In the genomic region with DNA sequence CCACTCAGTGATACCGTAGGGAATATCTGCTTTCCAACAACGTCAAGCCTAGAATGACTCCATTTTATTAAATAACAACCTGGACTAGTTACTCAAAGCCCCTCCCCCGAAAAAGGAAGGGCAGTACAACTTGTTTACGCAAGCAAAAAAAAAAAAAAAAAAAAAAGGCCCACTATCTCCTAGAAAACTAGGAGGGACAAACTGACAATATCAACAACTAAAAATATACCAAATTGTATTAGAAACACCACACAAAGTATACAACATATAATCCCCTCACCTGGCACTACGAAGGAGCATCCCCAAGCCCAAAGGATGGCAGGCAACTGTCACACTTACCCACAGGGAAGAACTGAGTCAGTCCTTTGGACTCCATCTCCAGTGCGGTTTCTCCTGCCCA, we compare ENCODE assay signal across 9 mouse cellular contexts. TPM values are rescaled to one million over a fixed set of nuclear protein-coding genes. Genes with fewer than 3 reads are reported as not detected.
A peak's percentile ranks its signal among the peaks of the same experiment; 100 is the strongest.
DNase-seq lines count a peak whose midpoint lies in the region; ATAC-seq and TF ChIP-seq lines count a peak whose summit lies in the region.
"Had no signal": no experiment of that assay in that cellular context is flagged by ENCODE, and none has a peak within 500 bp of the region (broad histone marks: within the 10 kb centered on the region; RNA-seq: fewer than 3 reads in every experiment).

No protein-coding gene starts in this region.

- H3K27ac ChIP-seq in heart, embryonic 16.5 days (ENCODE audit: low read length), result no peak overlapping the region
- H3K27ac ChIP-seq in ES-E14 (ENCODE audit: insufficient read depth, low read depth, low read length, poor library complexity, severe bottlenecking), result no peak overlapping the region
- H3K27ac ChIP-seq in forebrain, postnatal 0 days (ENCODE audit: low read depth, low read length), result no peak overlapping the region
- no peak overlapping the region for H3K27ac ChIP-seq in midbrain, embryonic 10.5 days (replicated peaks)

- peak overlapping the region; percentile 90 for H3K4me3 ChIP-seq in heart, embryonic 16.5 days (ENCODE audit: low read length)
- peak overlapping the region; percentile 78 to 91 for H3K4me3 ChIP-seq in ES-E14 (ENCODE audit: insufficient read depth in 1 of 2, low read depth in 1 of 2, low read length in 2 of 2, poor library complexity in 1 of 2, severe bottlenecking in 1 of 2)
- peak overlapping the region; percentile 78 for H3K4me3 ChIP-seq in forebrain, postnatal 0 days (ENCODE audit: low read depth, low read length)
- peak overlapping the region; percentile 97 for H3K4me3 ChIP-seq in midbrain, embryonic 10.5 days

- H3K4me1 ChIP-seq in heart, embryonic 16.5 days (ENCODE audit: control insufficient read depth, insufficient read depth, low read length), result peaks cover 19% of the 10 kb centered on the region
- H3K4me1 ChIP-seq in ES-E14 (ENCODE audit: control insufficient read depth in 2 of 2, insufficient read depth in 2 of 2, low read length in 2 of 2, poor library complexity in 1 of 2), result peaks cover 0 to 3% of the 10 kb centered on the region in 2 experiments; a peak in 3 of 4 replicates
- H3K4me1 ChIP-seq in forebrain, postnatal 0 days (ENCODE audit: insufficient read depth), result peaks cover 20% of the 10 kb centered on the region
- H3K4me1 ChIP-seq in midbrain, embryonic 10.5 days, result peaks cover 22% of the 10 kb centered on the region

- intact Hi-C loops in heart, postnatal 10 days (cut with DNase I), result loop anchor here (5.0 kb wide), 2 partner anchors 45 to 165 kb away; a partner anchor contains a TSS

- H3K9me3 ChIP-seq in heart, embryonic 16.5 days (replicated peaks; ENCODE audit: control insufficient read depth, low read length), result 0 out of 2 replicates have a peak, but pooled peaks cover 2% of the 10 kb centered on the region
- no peaks in the 10 kb centered on the region for H3K9me3 ChIP-seq in ES-E14 (ENCODE audit: control insufficient read depth, insufficient read depth, low read depth, low read length)
- H3K9me3 ChIP-seq in forebrain, postnatal 0 days (ENCODE audit: low read length), result no peaks in the 10 kb centered on the region
- H3K9me3 ChIP-seq in midbrain, embryonic 10.5 days (replicated peaks), result peaks cover 13% of the 10 kb centered on the region; the same call in 1 of the 2 replicates

- H3K9ac ChIP-seq in heart, embryonic 16.5 days (ENCODE audit: low read length), result peak overlapping the region; percentile 97
- H3K9ac ChIP-seq in ES-E14 (ENCODE audit: insufficient read depth, low read depth, low read length, poor library complexity, severe bottlenecking), result peak overlapping the region; percentile 12; the same call in 1 of the 2 replicates
- H3K9ac ChIP-seq in forebrain, postnatal 0 days, result peak overlapping the region; percentile 97; the same call in 1 of the 2 replicates

- no peak for ATAC-seq in heart, embryonic 16.5 days (replicated peaks; ENCODE audit: extremely low read depth, insufficient read depth, low FRiP score)
- ATAC-seq in forebrain, postnatal 0 days, result no peak

- H3K27me3 ChIP-seq in heart, embryonic 16.5 days (ENCODE audit: control insufficient read depth, insufficient read depth, low read length), result no peaks in the 10 kb centered on the region
- no peaks in the 10 kb centered on the region for H3K27me3 ChIP-seq in forebrain, postnatal 0 days (ENCODE audit: insufficient read depth, low read length)
- no peaks in the 10 kb centered on the region for H3K27me3 ChIP-seq in midbrain, embryonic 10.5 days (ENCODE audit: low read depth, poor library complexity, severe bottlenecking)
- H3K27me3 ChIP-seq: Patski had no signal

- in situ Hi-C loops in ES-E14 (cut with MboI; ENCODE audit: low sequenced_read_pairs in 2 of 2, unreplicated experiment in 2 of 2), result no loop called here

- whole genome bisulfite sequencing in heart, embryonic 16.5 days, result 47% methylated on average over 6 of the region's 6 CpGs
- 71% methylated on average over 6 of the region's 6 CpGs for WGBS in forebrain, postnatal 0 days
- WGBS in midbrain, embryonic 10.5 days, result 76% methylated on average over 6 of the region's 6 CpGs

- H3K4me2 ChIP-seq in heart, embryonic 16.5 days (ENCODE audit: low read depth, low read length), result peak overlapping the region; percentile 76
- H3K4me2 ChIP-seq in forebrain, postnatal 0 days (ENCODE audit: low read depth), result peak overlapping the region; percentile 61

- TF ChIP-seq CTCF in forebrain, postnatal 0 days (IDR thresholded peaks at IDR 0.05; ENCODE audit: low read depth), result no peak

- H3K36me3 ChIP-seq in heart, embryonic 16.5 days (ENCODE audit: control insufficient read depth, insufficient read depth), result peaks cover 24% of the 10 kb centered on the region
- peaks cover 12% of the 10 kb centered on the region for H3K36me3 ChIP-seq in ES-E14 (ENCODE audit: control insufficient read depth, insufficient read depth, low read length, poor library complexity, severe bottlenecking)
- H3K36me3 ChIP-seq in forebrain, postnatal 0 days (ENCODE audit: insufficient read depth), result 0 out of 2 replicates have a peak, but pooled peaks cover 10% of the 10 kb centered on the region
- peaks cover 47% of the 10 kb centered on the region for H3K36me3 ChIP-seq in midbrain, embryonic 10.5 days

- no peak for DNase-seq in heart, postnatal 10 days
- DNase-seq in ES-E14 (ENCODE audit: low read depth, low spot score), result no peak
- no peak for DNase-seq in forebrain, postnatal 0 days
- no peak for DNase-seq in midbrain, embryonic 10.5 days (ENCODE audit: low spot score)
- DNase-seq in frontal cortex, postnatal 14 days (ENCODE audit: low spot score in 2 of 2), result no peak
- no peak for DNase-seq in spleen, adult 18-20 months
- no peak for DNase-seq in frontal cortex, postnatal 10 days (ENCODE audit: low spot score in 2 of 2)

TF ChIP-seq in ES-E14, 5 proteins besides CTCF, POLR2A, EP300 and RAD21:
- TF ChIP-seq ZNF384 (IDR thresholded peaks at IDR 0.05; ENCODE audit: low read depth, low read length) (peak; percentile 72; the same call in 1 of the 2 replicates), ZC3H11A (IDR thresholded peaks at IDR 0.05; ENCODE audit: borderline replicate concordance, low read depth, low read length) (no peak), HCFC1 (IDR thresholded peaks at IDR 0.05; ENCODE audit: borderline replicate concordance, insufficient read depth, low read length) (no peak), MAFK (IDR thresholded peaks at IDR 0.05; ENCODE audit: insufficient read depth, low read depth, low read length) (no peak), CHD2 (IDR thresholded peaks at IDR 0.05; ENCODE audit: low read depth, low read length) (no peak)

RNA-seq across cellular contexts. Expression of a gene that starts 1.1 kb away (rescaled TPM):
- polyA plus RNA-seq in heart, embryonic 16.5 days (2015; fragmentation: Nextera tagmentation; extraction: Ambion mirVana), result 18.0 and 21.8 TPM in 2 replicates
- 10 to 100 TPM; 43.4 to 44.3 TPM for total RNA-seq in heart, postnatal 10 days (2021)
- 21.6 and 21.9 TPM in 2 replicates for total RNA-seq in ES-E14 (2012; rRNA removed)
- total RNA-seq in forebrain, postnatal 0 days (2014; rRNA removed), result 31.6 and 40.2 TPM in 2 replicates
- polyA plus RNA-seq in forebrain, postnatal 0 days (2015; fragmentation: Nextera tagmentation; extraction: Ambion mirVana), result 26.0 and 51.2 TPM in 2 replicates
- 49.4 and 52.8 TPM in 2 replicates for polyA plus RNA-seq in midbrain, embryonic 10.5 days (2016; fragmentation: Nextera tagmentation; extraction: Ambion mirVana)

RNA-seq across cellular contexts. Expression of a gene that starts 22.8 kb away (rescaled TPM):
- 0.88 and 0.92 TPM in 2 replicates for polyA plus RNA-seq in heart, embryonic 16.5 days (2015; fragmentation: Nextera tagmentation; extraction: Ambion mirVana)
- total RNA-seq in heart, postnatal 10 days (2021), result under 1 TPM; 0.40 to 0.50 TPM
- total RNA-seq in ES-E14 (2012; rRNA removed), result 1.6 and 2.1 TPM in 2 replicates
- 21.9 and 25.0 TPM in 2 replicates for total RNA-seq in forebrain, postnatal 0 days (2014; rRNA removed)
- 7.6 and 19.7 TPM in 2 replicates for polyA plus RNA-seq in forebrain, postnatal 0 days (2015; fragmentation: Nextera tagmentation; extraction: Ambion mirVana)
- 30.1 and 44.5 TPM in 2 replicates for polyA plus RNA-seq in midbrain, embryonic 10.5 days (2016; fragmentation: Nextera tagmentation; extraction: Ambion mirVana)

RNA-seq across cellular contexts. Expression of a gene that starts 43.1 kb away (rescaled TPM):
- polyA plus RNA-seq in heart, embryonic 16.5 days (2015; fragmentation: Nextera tagmentation; extraction: Ambion mirVana), result 6.0 and 8.1 TPM in 2 replicates
- total RNA-seq in heart, postnatal 10 days (2021), result 10 to 100 TPM; 10.1 to 17.0 TPM
- total RNA-seq in ES-E14 (2012; rRNA removed), result 9.3 and 12.9 TPM in 2 replicates
- total RNA-seq in forebrain, postnatal 0 days (2014; rRNA removed), result 21.9 and 26.3 TPM in 2 replicates
- polyA plus RNA-seq in forebrain, postnatal 0 days (2015; fragmentation: Nextera tagmentation; extraction: Ambion mirVana), result 10.2 and 14.3 TPM in 2 replicates
- 12.1 and 12.8 TPM in 2 replicates for polyA plus RNA-seq in midbrain, embryonic 10.5 days (2016; fragmentation: Nextera tagmentation; extraction: Ambion mirVana)

Comparison
In these comparisons a context has a peak if more than half of its experiments do, and no peak if none do; other contexts are left out.
1. H3K9ac ChIP-seq: peak in every context shown above with its lines; median percentile 97 in heart, embryonic 16.5 days; 97 in forebrain, postnatal 0 days; 12 in ES-E14.